Mouse (Mus musculus) heart, adult 18-20 months (tissue): Measurements from ENCODE around the gene Slc6a9. TPM values are rescaled to one million over a fixed set of nuclear protein-coding genes. Genes with fewer than 3 reads are reported as not detected.
A peak's percentile ranks its signal among the peaks of the same experiment; 100 is the strongest.

Experiments
- DNase-seq, 2 experiments: peaks; one replicate each; pipeline ENCODE4 v3.0.0; 2021 to 2022; ENCODE audit warnings: mixed read lengths in 1 of 2
- total RNA-seq, 2 experiments: library from RNA; stranded (reverse); gene quantifications; 2 replicates each; pipeline ENCODE4 v1.2.3; 2021

Gene Slc6a9
- total RNA-seq, 2 experiments from 2014 or later, result 1.7 to 2.1 TPM

DNA sequence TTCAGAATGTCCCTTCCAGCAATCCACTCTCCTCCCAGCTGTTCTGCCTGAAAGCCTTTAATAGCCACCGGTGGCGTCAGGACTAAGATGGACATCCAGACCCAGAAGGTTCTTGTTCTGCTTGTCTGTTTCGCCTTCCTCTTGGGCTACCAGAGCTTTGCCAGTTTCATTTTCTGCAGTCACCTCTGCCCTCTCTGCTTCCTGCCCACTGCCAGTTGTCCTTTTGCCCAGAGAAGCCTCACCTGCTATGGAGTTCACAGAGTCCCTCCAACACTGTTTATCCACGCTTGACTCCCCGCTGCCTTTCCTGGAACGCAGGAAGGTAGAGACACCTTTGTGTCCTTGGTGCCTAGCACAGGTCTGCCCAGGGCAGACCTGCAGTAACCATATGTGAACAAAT lies 5.1 kb downstream of the Slc6a9 start:
- no peak for DNase-seq

DNA sequence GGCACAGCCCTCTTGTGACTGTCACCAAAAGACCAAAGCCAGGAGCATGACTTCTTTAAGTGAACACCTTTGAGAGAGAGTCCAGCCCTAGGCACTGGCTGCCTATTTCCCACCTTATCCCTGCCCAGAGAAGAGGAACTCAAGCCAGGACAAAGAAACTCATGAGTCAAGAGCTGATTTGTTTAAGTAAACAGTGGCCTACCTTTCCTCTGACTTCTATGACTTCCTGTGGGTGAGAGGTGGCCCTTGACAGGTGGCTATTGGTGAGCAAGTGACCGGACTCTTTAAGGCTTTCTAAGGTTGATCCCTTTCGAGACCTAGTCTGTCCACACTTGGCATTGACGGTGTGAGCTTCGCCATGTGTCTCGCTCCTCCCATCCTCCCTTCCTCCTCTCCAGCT lies 6.5 kb downstream of the Slc6a9 start:
- no peak for DNase-seq

DNA sequence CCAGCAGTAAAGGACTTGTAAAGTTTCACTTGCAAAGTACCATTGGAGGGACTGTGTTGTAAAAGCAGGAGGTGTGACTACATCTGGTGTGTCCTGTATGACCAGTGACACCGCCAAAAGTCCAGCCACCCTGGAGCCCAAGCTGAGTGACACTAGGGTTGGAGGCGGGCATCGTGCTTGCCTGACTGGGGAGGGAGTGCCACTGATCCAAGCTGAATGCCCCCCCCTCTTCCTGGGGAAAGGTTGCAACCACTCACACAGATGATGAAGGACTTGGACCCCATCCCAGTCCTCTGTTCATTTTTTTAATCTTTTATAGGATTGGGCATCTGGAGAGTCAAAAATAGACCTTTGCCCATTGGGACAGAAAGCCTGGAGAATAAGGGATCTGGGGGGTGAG lies 7.3 kb downstream of the Slc6a9 start:
- no peak for DNase-seq

DNA sequence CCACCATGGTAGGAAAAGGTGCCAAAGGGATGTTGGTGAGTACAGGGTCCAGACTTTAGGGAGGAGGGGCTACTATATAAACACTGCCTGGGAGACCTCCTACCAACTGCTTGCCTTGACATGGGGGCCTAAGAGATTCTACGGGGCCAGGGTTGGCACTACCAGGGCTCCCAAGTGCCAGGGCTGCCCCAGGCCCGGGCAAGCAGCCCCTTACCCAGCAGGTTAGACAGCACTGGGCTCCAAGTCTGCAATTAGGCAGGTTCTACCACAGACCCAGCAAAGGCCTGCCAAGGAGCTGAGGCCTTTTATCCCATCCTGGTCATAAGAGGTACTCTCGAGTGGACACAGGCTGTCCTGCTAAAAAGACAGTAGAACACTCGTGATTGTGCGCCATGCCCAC lies 8.8 kb downstream of the Slc6a9 start:
- DNase-seq, result no peak

DNA sequence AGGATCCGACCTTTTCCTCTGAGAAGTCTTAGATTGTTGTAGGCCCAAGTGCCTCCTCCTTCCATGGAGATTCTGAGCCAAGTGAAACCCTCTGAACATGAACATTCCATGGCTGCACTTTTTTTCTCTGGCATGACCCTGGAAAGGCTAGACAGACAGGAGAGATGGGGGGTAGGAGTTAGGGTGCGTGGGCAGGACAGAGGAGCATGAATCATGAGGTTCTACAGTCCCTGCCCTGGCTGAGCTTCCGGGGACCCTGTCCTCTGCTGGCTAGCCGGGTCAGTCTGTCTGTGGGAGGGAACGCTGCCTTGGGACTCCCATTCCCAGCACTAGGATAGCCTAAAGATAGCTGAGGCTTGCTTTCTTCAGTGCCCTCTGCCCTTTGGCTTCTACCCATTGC lies 10.2 kb downstream of the Slc6a9 start:
- no peak for DNase-seq

DNA sequence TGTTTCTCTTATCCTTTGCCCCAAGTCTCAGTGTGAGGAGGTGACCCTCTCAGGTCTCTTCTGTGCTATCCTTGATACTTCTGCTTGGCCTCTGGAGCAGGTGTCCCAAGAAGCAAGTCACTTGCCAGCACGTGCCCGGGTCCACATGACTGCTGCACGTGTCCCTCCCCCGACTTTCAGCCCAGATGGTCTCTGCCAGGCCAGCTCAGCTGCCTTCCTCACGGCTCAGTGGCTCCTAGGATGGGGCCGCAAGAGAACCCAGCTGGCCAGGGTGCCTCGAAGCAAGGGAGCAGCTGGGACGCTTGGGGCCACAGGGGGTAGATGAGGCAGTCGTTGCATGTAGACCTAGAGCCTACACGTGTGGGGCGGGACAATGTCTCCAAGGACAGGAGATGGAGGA lies 11.0 kb downstream of the Slc6a9 start:
- DNase-seq, result no peak

DNA sequence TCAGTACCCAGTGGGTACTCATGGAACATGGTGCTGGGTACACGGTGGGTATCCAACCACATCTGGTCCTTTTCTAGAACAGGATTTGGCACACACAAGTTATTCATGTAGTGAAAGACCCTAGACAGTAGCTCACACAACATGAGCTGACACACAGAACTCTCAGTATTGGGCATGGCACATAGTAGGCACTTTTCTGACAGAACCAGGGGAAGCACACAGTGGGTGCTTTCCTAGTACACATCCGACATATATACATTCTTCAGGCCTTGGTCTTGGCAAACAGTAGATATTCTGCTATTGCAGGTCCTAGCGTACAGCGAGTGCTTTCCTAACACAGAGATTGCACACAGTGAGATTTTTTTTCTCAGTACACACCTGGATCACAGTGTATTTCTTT lies 12.0 kb downstream of the Slc6a9 start:
- DNase-seq, result no peak

DNA sequence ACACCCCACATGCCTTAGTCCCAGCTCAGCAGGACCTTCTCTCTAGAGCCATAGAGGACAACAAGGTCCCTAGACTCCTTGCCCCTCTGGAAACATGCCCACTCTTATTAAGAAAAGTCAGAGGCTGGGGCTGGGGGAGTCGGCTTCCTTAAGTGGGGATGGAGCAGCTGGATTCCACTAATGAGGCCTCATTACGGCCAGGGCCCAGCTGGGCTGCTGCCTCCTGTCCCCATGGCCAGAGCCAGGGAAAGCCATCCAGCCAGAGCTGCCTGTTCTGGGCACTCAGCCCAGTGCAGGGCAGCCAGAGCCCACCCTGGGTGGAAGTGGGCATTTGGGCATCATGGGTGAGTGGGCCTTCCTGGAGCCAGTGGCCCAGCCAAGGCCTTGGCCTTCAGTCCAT lies 12.7 kb downstream of the Slc6a9 start:
- no peak for DNase-seq

DNA sequence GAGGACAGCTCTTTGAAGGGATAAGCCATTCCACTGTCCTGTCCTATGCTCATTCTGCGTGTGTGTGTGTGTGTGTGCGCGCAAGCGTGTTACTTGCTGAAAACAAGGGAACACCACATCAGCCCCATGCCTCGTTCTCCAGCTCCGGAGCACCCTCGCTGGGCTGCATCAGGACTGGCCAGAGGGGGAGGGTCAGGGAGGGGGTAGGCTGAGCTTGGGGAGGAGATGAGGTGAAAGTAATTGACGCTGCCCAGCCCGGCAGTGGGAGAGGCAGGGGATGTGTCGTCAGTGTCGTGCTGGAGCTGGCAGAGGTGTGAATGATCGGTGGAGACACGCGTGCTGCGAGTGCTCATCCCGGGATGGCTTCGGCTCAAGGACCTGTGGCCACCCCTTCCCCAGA lies 14.8 kb downstream of the Slc6a9 start:
- no peak for DNase-seq

DNA sequence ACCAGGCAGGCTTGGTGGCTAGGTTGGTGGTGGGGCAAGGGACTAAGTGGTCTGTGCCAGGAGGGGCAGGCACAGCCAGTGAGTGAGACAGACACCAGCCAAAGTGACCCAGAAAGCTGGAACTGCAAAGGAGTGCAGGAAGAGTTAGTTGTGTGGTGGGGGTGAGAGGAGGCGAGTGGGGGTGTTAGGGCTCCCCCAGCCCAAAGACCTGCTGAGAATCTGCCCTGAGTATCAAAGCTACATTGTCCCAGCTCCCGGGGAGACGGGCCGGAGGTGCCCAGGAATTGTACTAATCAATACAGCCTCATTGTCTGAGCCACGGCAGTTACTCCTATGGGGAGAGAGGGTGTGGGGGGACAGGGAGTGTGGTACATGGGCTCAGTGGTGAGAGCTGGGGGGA lies 15.2 kb downstream of the Slc6a9 start:
- no peak for DNase-seq

DNA sequence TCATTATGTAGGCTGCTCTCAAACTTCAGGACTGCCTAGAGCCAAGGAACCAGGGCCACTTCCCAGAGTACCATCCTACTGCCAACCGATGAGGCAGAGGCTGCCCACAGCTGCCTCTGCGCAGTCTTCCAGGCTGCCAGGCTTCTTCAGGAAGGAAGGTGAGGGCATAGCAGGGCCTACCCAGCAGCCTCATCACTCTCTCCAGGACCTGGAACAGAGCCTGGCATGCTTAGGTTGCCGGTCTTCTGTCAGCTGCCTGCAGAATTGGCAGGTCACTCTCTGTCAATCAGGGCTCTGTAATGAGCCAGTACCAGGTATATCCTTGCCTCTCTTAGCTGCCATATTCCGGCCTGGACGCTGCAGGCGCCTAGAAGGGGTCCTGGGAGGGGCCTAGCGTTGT lies 15.9 kb downstream of the Slc6a9 start:
- DNase-seq, result peak in 1 of 2 experiments; percentile 24

DNA sequence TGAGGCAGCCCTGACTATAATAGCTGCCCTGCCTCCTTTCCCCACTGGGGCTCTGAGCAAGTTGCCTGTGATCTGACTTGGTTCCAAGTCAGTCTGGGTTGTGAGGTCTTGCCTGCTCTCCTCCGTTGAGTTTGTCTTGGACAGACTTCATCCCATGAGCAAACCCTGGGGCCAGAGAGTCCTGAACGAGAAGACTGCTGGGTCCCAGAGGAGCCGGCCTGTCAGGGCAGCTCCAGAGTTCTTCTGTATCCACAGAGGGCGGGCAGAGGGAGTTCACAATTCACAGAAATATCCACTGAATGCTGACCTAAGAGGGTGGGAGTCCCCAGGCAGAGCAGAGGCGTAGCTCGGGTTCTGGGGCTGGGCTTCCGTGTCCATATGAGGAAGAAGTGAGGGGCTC lies 16.6 kb downstream of the Slc6a9 start:
- peak; percentile 59 to 86 for DNase-seq

DNA sequence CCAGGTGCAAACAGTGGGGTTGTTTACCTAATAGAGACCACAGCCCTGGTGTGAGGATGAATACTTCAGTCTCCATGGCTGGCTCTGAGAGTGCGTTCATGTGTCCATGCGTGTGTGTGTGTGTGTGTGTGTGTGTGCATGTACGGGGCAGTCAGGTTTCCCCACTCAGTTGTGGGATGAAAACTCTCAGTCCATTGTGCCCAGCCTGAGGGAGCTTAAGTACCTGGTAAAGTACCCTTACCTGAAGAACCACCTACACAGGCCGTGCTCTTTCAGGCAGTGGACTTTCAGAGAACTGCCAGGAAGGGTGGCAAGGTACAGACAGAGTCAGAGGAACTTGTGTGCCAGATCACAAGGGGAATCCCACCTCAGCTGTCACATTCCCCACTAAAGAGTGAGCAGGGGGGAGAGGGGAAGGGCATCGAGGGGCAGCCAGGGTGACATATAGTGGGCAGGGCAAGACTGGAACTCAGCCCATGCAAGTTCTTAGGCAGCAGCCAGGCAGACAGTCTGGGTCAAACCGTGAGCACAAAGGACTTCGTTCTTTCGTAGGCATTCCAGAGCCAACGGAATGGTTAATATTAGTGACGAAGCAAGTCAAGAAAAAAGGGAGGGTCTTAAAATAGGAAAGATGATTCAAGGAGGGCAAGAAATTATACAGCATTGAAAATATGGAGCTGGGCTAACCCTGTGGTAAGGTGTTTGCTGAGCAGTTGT lies 18.0 kb downstream of the Slc6a9 start:
- DNase-seq, result no peak

DNA sequence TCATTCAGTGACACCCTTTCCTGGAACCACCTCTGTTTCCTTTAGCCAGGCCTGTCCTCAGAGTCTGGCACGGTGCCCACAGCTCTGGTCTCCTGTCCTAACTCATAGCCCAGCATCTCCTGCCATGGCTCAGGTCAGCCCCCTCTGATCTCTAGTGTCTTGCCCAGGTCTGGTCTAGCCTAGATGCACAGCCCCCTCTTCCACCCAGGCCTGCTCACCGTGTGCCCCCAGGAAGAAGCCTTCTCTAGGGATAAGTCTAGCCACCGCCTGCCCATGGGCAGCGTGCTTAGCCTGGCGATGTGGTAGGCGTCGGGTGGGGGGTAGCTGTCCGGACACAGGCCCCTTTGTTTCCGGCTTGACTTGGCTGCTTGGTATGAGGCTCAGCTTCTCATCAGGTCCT lies 20.8 kb downstream of the Slc6a9 start:
- no peak for DNase-seq

DNA sequence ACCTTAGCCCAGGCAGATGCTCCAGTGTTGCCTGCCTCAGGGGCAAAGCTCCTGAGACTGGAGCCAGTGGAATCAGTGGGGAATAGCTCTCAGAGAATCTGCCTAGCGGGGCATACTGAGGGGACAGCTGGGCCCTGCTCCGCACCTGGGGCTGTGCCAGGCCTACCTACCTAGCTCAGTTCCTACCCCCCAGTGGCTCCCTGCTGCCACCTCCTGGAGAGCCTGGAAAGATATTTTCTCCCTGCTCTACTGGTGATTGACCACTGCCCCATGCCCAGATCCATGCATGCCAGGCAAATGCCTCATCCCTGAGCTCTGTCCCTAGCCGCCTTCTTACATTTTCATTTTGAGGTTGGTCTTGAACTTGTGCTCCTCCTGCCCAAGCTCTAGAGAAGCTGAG lies 24.5 kb downstream of the Slc6a9 start:
- peak; percentile 44 to 75 for DNase-seq

DNA sequence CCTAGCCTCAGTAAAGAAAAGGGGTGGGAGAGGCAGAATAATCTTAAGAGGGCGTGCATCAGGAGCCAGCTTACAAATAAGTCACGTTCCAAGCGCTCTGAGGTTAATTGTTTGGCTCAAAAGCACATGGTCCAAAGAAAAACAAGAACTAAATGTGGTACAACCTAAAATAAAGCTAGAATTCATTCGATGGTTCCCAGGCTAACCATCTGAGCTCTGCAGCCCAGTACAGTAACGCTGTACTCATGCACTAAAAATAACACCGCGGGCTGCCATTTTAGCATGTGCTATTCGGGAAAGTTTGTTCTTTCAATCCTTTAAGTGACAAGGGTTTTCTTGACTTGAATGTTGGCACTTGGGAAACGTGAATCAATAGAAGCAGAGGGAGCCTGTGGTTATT lies 26.3 kb downstream of the Slc6a9 start:
- DNase-seq, result no peak

DNA sequence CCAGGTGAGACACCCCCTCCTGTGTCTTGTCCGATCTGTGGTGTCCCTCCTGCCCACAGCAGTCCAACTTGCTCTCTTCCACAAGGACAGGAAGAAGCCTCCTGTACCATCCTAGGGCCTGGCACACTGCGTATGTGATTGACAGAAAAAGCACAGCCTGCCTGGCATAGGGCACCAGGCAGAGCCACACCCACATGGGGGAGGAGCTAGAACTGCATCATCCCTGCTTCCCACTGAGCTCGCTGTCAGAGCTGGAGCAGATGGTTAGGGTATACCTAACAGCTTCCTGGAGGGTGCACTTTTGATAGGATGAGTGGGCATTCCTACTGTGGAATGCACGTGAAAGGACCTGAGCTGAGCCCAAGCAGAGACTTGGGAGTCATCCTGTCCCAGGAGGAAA lies 28.5 kb downstream of the Slc6a9 start:
- DNase-seq, result peak in 1 of 2 experiments; percentile 31

DNA sequence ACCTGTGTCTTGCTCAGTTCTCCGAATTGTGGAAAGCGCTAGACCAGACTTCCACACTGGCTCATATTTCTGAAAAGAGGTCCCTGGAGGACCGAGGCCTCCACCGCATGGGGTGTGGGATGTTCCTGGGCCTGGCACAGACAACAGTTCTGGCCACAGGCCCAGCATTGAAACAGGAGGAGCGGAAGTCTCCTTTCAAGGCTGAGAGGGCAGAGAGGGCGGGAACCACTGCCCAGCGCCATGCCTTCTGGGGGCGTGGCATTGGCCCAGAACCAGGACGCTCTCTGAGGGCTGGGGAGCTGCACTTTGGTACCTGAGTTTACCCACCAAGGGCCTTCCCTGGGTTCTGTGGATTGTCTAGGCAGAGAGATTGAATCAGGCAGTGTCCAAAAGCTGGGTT lies 31.8 kb downstream of the Slc6a9 start:
- peak; percentile 77 to 80 for DNase-seq

DNA sequence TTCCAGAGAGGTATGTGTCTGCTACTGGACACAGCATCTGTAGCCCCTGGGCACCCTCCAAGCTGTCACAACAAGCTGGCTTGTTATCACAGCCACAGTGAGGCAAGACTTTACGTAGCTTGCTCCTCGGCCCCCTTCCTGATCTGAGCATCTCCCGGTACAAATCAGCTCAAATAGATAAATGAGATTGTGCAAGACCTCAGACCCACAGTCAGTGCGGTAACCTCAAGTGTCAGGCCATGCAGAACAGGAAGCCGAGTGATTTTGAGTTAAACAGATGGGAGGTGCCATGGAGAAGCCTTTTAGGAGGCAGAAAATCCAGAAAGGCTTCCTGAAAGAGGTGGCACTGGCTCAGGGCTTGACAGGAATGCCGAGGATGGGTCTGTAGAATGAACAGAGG lies 32.7 kb downstream of the Slc6a9 start:
- no peak for DNase-seq

DNA sequence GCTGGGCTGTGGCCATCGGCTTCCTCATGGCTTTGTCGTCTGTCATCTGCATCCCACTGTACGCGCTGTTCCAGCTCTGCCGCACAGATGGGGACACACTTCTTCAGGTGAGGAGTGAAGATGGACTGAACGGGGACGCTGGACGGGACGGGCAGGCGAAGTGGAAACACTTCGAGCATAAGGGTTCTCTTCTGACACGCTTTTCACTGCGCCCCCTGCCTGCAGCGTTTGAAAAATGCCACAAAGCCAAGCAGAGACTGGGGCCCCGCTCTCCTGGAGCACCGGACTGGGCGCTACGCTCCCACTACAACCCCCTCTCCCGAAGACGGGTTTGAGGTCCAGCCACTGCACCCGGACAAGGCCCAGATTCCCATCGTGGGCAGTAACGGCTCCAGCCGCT lies 33.5 kb downstream of the Slc6a9 start:
- peak; percentile 49 to 82 for DNase-seq

DNA sequence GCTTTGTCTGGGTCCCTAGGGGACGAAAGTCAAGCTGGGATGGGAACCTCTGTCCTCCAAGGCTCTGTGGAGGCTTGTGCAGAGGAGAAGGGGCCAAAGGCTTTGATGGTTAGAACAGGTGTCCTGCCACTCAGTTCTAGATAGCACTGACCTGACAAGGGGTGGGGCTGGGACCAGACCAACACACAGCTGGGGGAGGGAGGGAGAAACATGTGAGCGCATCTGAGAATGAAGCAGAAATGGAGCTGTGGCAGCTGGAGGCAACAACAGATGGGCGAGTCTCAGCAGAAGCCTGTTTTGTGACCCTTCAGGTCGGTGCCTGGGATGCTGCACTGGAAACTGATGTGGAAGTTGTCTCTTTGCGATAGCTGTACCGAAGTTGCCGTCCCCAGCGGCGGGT lies 35.0 kb downstream of the Slc6a9 start:
- no peak for DNase-seq

DNA sequence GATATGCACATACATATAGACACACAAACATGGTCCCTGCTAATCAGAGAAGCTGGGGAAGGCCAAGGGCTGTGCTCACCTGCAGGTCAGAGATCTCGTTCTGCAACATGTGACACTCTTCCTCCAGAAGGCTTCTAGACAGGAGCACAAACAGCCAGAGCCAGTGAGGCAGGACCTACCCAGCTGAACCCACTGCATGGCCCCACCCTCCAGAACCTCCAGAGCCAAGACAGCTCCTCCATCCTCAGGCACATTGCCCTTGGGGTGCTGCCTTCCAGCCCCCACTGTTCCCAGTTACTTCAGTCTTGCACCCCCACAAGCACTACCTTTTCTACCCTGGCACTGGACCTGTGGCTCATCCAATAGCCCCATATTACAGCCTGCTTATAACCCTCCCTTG lies 36.1 kb downstream of the Slc6a9 start:
- no peak for DNase-seq

DNA sequence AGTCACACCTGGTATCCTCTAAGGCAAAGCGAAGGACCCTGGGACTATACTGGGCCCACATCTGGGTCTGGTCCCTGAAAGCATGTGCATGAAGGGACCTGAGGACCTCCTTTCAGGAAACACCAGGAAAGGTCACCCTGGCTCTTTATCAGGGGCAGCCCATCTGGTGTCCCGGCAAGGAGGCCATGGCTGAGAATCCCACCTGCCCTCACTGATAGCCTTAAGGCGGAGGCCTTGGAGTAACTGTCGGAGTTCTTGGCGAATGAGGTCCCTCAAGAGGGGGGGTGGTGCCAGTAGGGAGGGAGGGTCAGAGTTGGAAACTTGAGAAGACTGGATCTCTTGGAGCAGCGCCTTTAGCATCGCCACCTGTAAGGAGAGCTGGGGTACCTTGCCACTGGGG lies 37.5 kb downstream of the Slc6a9 start:
- DNase-seq, result no peak

DNA sequence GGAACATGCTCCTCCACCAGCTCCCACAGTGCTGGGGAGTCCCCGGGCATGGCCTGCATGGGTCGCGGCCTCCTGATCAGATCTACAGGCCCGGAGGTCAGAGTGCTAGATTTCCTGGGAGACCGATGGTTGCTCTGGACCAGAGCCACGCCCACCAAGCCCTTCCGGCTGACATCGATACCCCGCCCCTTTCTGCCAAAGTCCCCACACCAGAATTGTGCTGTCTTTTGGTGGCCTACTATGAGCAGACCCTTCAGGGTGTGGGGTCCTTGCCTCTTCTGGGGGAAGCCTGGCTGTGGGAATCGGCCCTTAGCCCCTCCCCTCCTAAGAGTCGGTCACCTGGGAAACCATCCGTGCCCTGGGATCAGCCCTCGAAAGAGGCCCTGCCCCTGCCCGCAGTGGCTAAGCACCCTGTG lies 38.2 kb downstream of the Slc6a9 start, which contains the start of gene Ccdc24:
Gene Ccdc24 (minus strand): TSS at position 87 of the 416 bp plus-strand sequence.
- no peak for DNase-seq

DNA sequence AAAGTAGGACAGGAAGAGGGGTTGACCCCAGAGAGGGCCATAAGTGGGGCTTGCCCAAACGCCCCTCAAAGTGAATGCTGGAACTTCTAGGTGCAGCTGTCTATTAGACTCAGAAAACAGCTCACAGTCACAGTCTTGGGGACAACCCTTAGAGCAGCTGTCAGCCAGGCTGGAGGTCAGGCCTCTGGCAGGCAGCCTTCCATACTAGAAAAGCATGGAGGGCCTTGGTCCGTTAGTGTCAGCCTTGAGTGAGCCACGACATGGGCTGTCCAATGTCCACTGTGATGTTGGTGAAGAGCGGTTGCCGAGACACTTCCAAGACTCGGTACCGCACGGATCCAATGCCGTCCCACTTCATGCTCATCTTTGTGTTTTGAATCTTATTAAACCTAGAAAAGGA lies 39.3 kb downstream of the Slc6a9 start:
- no peak for DNase-seq
